Mouse (Mus musculus): ENCODE measurements around the gene Il4i1. TPM values are rescaled to one million over a fixed set of nuclear protein-coding genes. Genes with fewer than 3 reads are reported as not detected.
A peak's percentile ranks its signal among the peaks of the same experiment; 100 is the strongest.
"Not testable (repeated sequence)": the region's sequence is repeated elsewhere in the genome, so short reads cannot be mapped to it uniquely, and the experiment has no call there.

Gene Il4i1
- polyA plus RNA-seq, 1 experiment from 2014 or later: 1.4 TPM

- Histone ChIP-seq H3K36me3 (peaks cover 26% of the 10 kb centered on the region), H3K4me2 (replicated peaks) (peak overlapping the region; percentile 91), H3K9me3 (no peaks in the 10 kb centered on the region), H3K4me1 (peaks cover 51% of the 10 kb centered on the region), H3K4me3 (peak overlapping the region; percentile 95), H3K27ac (replicated peaks) (peak overlapping the region; percentile 100), H3K9ac (replicated peaks) (peak overlapping the region; percentile 98), H3K27me3 (no peaks in the 10 kb centered on the region)
- ATAC-seq (ENCODE audit: low FRiP score, low read depth): peak; percentile 32
- WGBS: under 1% methylated on average over 96 of the region's 108 CpGs
Measured at GRCm38 (mm10) chr7:44868919-44869696, 52.9 kb downstream of the Il4i1 start.

- peak; percentile 94 for ATAC-seq (ENCODE audit: low FRiP score, low read depth)
- Histone ChIP-seq H3K4me3 (peak within 1 kb of the TSS; percentile 95), H3K36me3 (peaks cover 18% of the 10 kb centered on the region), H3K4me1 (peaks cover 47% of the 10 kb centered on the region), H3K9me3 (no peaks in the 10 kb centered on the region), H3K27me3 (no peaks in the 10 kb centered on the region), H3K4me2 (replicated peaks) (peak within 1 kb of the TSS; percentile 91), H3K9ac (replicated peaks) (peak within 1 kb of the TSS; percentile 98), H3K27ac (replicated peaks) (peak within 1 kb of the TSS; percentile 100)
- 12% methylated on average over 29 of the region's 29 CpGs for WGBS
Measured at GRCm38 (mm10) chr7:44869697-44870528, 53.7 kb downstream of the Il4i1 start, which contains the start of gene Ptov1. TSS of gene Ptov1 (minus strand) at chr7:44869788.

- no peak overlapping the region for H3K9ac ChIP-seq (replicated peaks)
Measured at GRCm38 (mm10) chr7:44870614-44871013, 54.4 kb downstream of the Il4i1 start.

GRCm38 (mm10) chr7:44871181-44871580, 55.0 kb downstream of the Il4i1 start:
- H3K4me2 ChIP-seq (replicated peaks): no peak overlapping the region
- H3K36me3 ChIP-seq: peaks cover 11% of the 10 kb centered on the region
- ATAC-seq (ENCODE audit: low FRiP score, low read depth): no peak
- H3K4me3 ChIP-seq: no peak overlapping the region
- H3K27ac ChIP-seq (replicated peaks): no peak overlapping the region
- 26% methylated on average over 1 of the region's 1 CpGs for WGBS
- H3K27me3 ChIP-seq: no peaks in the 10 kb centered on the region
- H3K4me1 ChIP-seq: peaks cover 34% of the 10 kb centered on the region
- H3K9me3 ChIP-seq: no peaks in the 10 kb centered on the region
- H3K9ac ChIP-seq (replicated peaks): no peak overlapping the region

More at GRCm38 (mm10) chr7:44870614-44871013, 54.4 kb downstream of the Il4i1 start:
- 81% methylated on average over 6 of the region's 6 CpGs for WGBS
- H3K36me3 ChIP-seq: peaks cover 11% of the 10 kb centered on the region
- no peak overlapping the region for H3K4me3 ChIP-seq
- ATAC-seq (ENCODE audit: low FRiP score, low read depth): no peak
- H3K4me1 ChIP-seq: peaks cover 40% of the 10 kb centered on the region
- H3K9me3 ChIP-seq: no peaks in the 10 kb centered on the region
- H3K27me3 ChIP-seq: no peaks in the 10 kb centered on the region
- peak overlapping the region; percentile 100 for H3K27ac ChIP-seq (replicated peaks)
- peak overlapping the region; percentile 91 for H3K4me2 ChIP-seq (replicated peaks)

GRCm38 (mm10) chr7:44871774-44872173, 55.6 kb downstream of the Il4i1 start:
- 85% methylated on average over 2 of the region's 2 CpGs for WGBS
- not testable (repeated sequence) for H3K27ac ChIP-seq (replicated peaks); ATAC-seq (ENCODE audit: low FRiP score, low read depth); H3K27me3 ChIP-seq; H3K4me3 ChIP-seq; H3K9me3 ChIP-seq; H3K4me2 ChIP-seq (replicated peaks); H3K9ac ChIP-seq (replicated peaks)
- Histone ChIP-seq H3K36me3 (peaks cover 16% of the 10 kb centered on the region), H3K4me1 (peaks cover 28% of the 10 kb centered on the region)

GRCm38 (mm10) chr7:44877833-44878232, 61.6 kb downstream of the Il4i1 start:
- ATAC-seq (ENCODE audit: low FRiP score, low read depth): no peak
- Histone ChIP-seq H3K27me3 (no peaks in the 10 kb centered on the region), H3K4me2 (replicated peaks) (no peak overlapping the region), H3K4me1 (no peaks in the 10 kb centered on the region), H3K36me3 (peaks cover 72% of the 10 kb centered on the region), H3K9ac (replicated peaks) (no peak overlapping the region), H3K4me3 (no peak overlapping the region), H3K27ac (replicated peaks) (no peak overlapping the region), H3K9me3 (no peaks in the 10 kb centered on the region)
- 91% methylated on average over 14 of the region's 14 CpGs for WGBS

GRCm38 (mm10) chr7:44883036-44883435, 66.8 kb downstream of the Il4i1 start:
- H3K27ac ChIP-seq (replicated peaks): no peak overlapping the region
- no peaks in the 10 kb centered on the region for H3K9me3 ChIP-seq
- over 99% methylated on average over 3 of the region's 3 CpGs for WGBS
- no peak overlapping the region for H3K4me2 ChIP-seq (replicated peaks)
- ATAC-seq (ENCODE audit: low FRiP score, low read depth): no peak
- H3K36me3 ChIP-seq: peaks cover 85% of the 10 kb centered on the region
- H3K27me3 ChIP-seq: no peaks in the 10 kb centered on the region
- H3K9ac ChIP-seq (replicated peaks): no peak overlapping the region
- no peaks in the 10 kb centered on the region; the same call in 1 of the 2 replicates for H3K4me1 ChIP-seq
- no peak overlapping the region for H3K4me3 ChIP-seq

GRCm38 (mm10) chr7:44884637-44885036, 68.5 kb downstream of the Il4i1 start:
- H3K36me3 ChIP-seq: peaks cover 81% of the 10 kb centered on the region
- 98% methylated on average over 5 of the region's 5 CpGs for WGBS
- no peak for ATAC-seq (ENCODE audit: low FRiP score, low read depth)

GRCm38 (mm10) chr7:44886964-44887363, 70.8 kb downstream of the Il4i1 start:
- 90% methylated on average over 7 of the region's 7 CpGs for WGBS

More at GRCm38 (mm10) chr7:44884637-44885036, 68.5 kb downstream of the Il4i1 start:
- Histone ChIP-seq H3K4me3 (no peak overlapping the region), H3K27ac (replicated peaks) (no peak overlapping the region), H3K9ac (replicated peaks) (no peak overlapping the region), H3K4me2 (replicated peaks) (no peak overlapping the region), H3K27me3 (no peaks in the 10 kb centered on the region), H3K9me3 (no peaks in the 10 kb centered on the region), H3K4me1 (no peaks in the 10 kb centered on the region; the same call in 1 of the 2 replicates)

GRCm38 (mm10) chr7:44888256-44889105, 72.3 kb downstream of the Il4i1 start:
- WGBS: 93% methylated on average over 10 of the region's 13 CpGs
- Histone ChIP-seq H3K9ac (replicated peaks) (no peak overlapping the region), H3K4me2 (replicated peaks) (no peak overlapping the region), H3K27me3 (no peaks in the 10 kb centered on the region), H3K27ac (replicated peaks) (no peak overlapping the region), H3K4me1 (peaks cover 22% of the 10 kb centered on the region), H3K36me3 (peaks cover 51% of the 10 kb centered on the region), H3K4me3 (no peak overlapping the region), H3K9me3 (no peaks in the 10 kb centered on the region)
- no peak for ATAC-seq (ENCODE audit: low FRiP score, low read depth)

More at GRCm38 (mm10) chr7:44886964-44887363, 70.8 kb downstream of the Il4i1 start:
- Histone ChIP-seq H3K4me2 (replicated peaks) (no peak overlapping the region), H3K9ac (replicated peaks) (0 out of 2 replicates have a peak overlapping the region, but pooled peaks have one; percentile 15), H3K27me3 (no peaks in the 10 kb centered on the region), H3K9me3 (no peaks in the 10 kb centered on the region), H3K36me3 (peaks cover 66% of the 10 kb centered on the region), H3K27ac (replicated peaks) (no peak overlapping the region), H3K4me1 (peaks cover 16% of the 10 kb centered on the region), H3K4me3 (no peak overlapping the region)
- no peak for ATAC-seq (ENCODE audit: low FRiP score, low read depth)

- Histone ChIP-seq H3K27ac (replicated peaks) (no peak overlapping the region), H3K9ac (replicated peaks) (0 out of 2 replicates have a peak overlapping the region, but pooled peaks have one; percentile 94), H3K4me2 (replicated peaks) (peak overlapping the region; percentile 97), H3K9me3 (no peaks in the 10 kb centered on the region), H3K4me1 (peaks cover 38% of the 10 kb centered on the region), H3K27me3 (no peaks in the 10 kb centered on the region), H3K36me3 (peaks cover 37% of the 10 kb centered on the region), H3K4me3 (peak overlapping the region; percentile 92)
- 85% methylated on average over 7 of the region's 7 CpGs for WGBS
- ATAC-seq (ENCODE audit: low FRiP score, low read depth): no peak
Measured at GRCm38 (mm10) chr7:44890180-44890579, 74.0 kb downstream of the Il4i1 start.
